Mouse (Mus musculus) hindbrain, embryonic 11.5 days (tissue): ENCODE measurements around the gene Jarid2. TPM values are rescaled to one million over a fixed set of nuclear protein-coding genes. Genes with fewer than 3 reads are reported as not detected.

Source experiments
- ATAC-seq: fragments of 200-750 bp; cut with Nextera tagmentation; 2 replicates; pipeline ENCODE4 v1.8.0; 2017; ENCODE audit warnings: mild to moderate bottlenecking, moderate TSS enrichment, moderate library complexity; ENCODE audit not compliant: low FRiP score
- DNase-seq: peaks from one replicate; pipeline ENCODE4 v3.0.0-alpha.2; 2015; ENCODE audit warnings: low spot score
- H3K27ac ChIP-seq: fragments of 300-500 bp; sonication (generic); 2 replicates; pipeline ENCODE4 v1.5.1; 2014; ENCODE audit warnings: mild to moderate bottlenecking, low read depth, low read length
- H3K27me3 ChIP-seq: fragments of 300-500 bp; sonication (generic); 2 replicates; pipeline ENCODE4 v1.6.1; 2014; ENCODE audit warnings: mild to moderate bottlenecking, low read length, moderate library complexity, mixed read lengths; ENCODE audit not compliant: control insufficient read depth, insufficient read depth
- H3K36me3 ChIP-seq: fragments of 300-500 bp; sonication (generic); 2 replicates; pipeline ENCODE4 v1.6.1; 2014; ENCODE audit warnings: mild to moderate bottlenecking, low read length, moderate library complexity, mixed read lengths; ENCODE audit not compliant: control insufficient read depth, insufficient read depth
- H3K4me1 ChIP-seq: fragments of 300-500 bp; sonication (generic); replicated peaks from 2 replicates; pipeline ENCODE4 v1.6.1; 2014; ENCODE audit warnings: low read length, mixed read lengths; ENCODE audit not compliant: control insufficient read depth, insufficient read depth
- H3K4me2 ChIP-seq: fragments of 300-500 bp; sonication (generic); replicated peaks from 2 replicates; pipeline ENCODE4 v1.6.1; 2014; ENCODE audit warnings: mild to moderate bottlenecking, low read depth, low read length
- H3K4me3 ChIP-seq: fragments of 300-500 bp; sonication (generic); 2 replicates; pipeline ENCODE4 v1.5.1; 2014; ENCODE audit warnings: low read depth, low read length
- H3K9ac ChIP-seq: fragments of 300-500 bp; sonication (generic); 2 replicates; pipeline ENCODE4 v1.6.1; 2014; ENCODE audit warnings: low read depth, low read length
- H3K9me3 ChIP-seq: fragments of 300-500 bp; sonication (generic); 2 replicates; pipeline ENCODE4 v1.6.1; 2016; ENCODE audit warnings: low read length; ENCODE audit not compliant: control insufficient read depth
- WGBS: fragments of 180-500 bp; shearing (Covaris S2); extraction: QIAGEN DNeasy Blood & Tissue Kit; methylation state at CpG from one replicate; pipeline ENCODE4 v1.1.7; 2014; 5-methylcytosine and 5-hydroxymethylcytosine counted together
- polyA plus RNA-seq: library from polyadenylated mRNA; unstranded; fragments of >200 nt; fragmentation: Nextera tagmentation; extraction: Ambion mirVana; gene quantifications from 2 replicates; pipeline ENCODE4 v1.2.1, GENCODE M21; 2014

Gene Jarid2
- 44.1 and 45.9 TPM in 2 replicates for polyA plus RNA-seq

- no peaks in the 10 kb centered on the region for H3K36me3 ChIP-seq
- 0 out of 2 replicates have a peak, but pooled peaks cover 3% of the 10 kb centered on the region for H3K4me1 ChIP-seq
- H3K9ac ChIP-seq, result peak within 1 kb of the TSS; percentile 73
- peak within 1 kb of the TSS; percentile 70 for H3K4me3 ChIP-seq
- ATAC-seq (no peak), DNase-seq (peak; percentile 66)
- H3K27ac ChIP-seq, result peak within 1 kb of the TSS; percentile 81
- WGBS, result 2% methylated on average over 31 of the region's 31 CpGs
- H3K9me3 ChIP-seq, result no peaks in the 10 kb centered on the region
- peak within 1 kb of the TSS; percentile 96 for H3K4me2 ChIP-seq
- H3K27me3 ChIP-seq, result no peaks in the 10 kb centered on the region
Observed at GRCm38 (mm10) chr13:44729424-44729971, at the start of gene Jarid2. Gene Jarid2 (plus strand): TSS chr13:44729474.

DNA sequence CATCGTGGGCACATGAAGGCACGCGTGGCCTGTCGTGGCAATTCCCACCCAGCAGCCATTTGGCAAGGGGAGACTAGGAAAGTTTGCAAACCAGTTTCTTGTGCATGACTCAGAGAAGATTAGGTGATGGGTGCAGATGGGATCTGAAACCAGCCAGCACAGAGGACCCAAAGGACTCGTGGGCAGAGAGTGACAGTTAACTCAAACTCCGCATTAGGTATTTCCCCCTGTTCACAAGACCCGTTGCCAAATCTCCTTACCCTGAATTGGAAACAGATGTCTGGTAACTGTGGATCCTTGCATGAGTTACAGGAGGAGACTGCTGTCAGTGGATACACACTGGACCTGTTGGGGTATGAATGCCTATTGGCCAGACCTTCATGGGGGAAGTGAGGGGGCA, 48.2 kb upstream of the Jarid2 start:
- no peak for DNase-seq
- H3K27me3 ChIP-seq, result no peaks in the 10 kb centered on the region
- no peaks in the 10 kb centered on the region for H3K9me3 ChIP-seq
- no peak overlapping the region for H3K9ac ChIP-seq
- H3K4me3 ChIP-seq, result no peak overlapping the region
- no peaks in the 10 kb centered on the region for H3K4me1 ChIP-seq
- H3K36me3 ChIP-seq, result no peaks in the 10 kb centered on the region
- H3K4me2 ChIP-seq, result no peak overlapping the region
- ATAC-seq, result no peak
- no peak overlapping the region for H3K27ac ChIP-seq
- WGBS, result 77% methylated on average over 7 of the region's 7 CpGs

DNA sequence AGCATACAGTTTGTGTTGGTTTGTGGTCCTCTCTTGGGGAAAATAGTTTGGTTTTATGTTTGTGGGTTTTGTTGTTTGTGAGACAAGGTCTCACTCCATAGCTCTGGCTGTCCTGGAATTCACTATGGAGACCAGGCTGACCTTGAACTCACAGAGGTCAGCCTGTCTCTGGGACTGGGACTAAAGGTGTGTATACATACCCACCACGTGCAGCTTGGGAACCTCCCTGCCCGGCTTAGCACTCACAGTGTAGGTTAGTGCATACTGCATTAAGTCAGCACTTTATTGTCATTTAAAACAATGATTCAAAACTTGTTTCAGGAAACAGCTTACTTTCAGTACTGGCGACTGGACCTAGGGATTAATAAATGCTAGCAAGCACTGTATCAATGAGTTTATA, 41.1 kb upstream of the Jarid2 start:
- DNase-seq (no peak), ATAC-seq (no peak)
- no peak overlapping the region for H3K4me3 ChIP-seq
- WGBS, result 65% methylated on average over 3 of the region's 3 CpGs
- no peak overlapping the region for H3K4me2 ChIP-seq
- no peak overlapping the region for H3K9ac ChIP-seq
- no peaks in the 10 kb centered on the region for H3K4me1 ChIP-seq
- no peaks in the 10 kb centered on the region for H3K36me3 ChIP-seq
- no peak overlapping the region for H3K27ac ChIP-seq
- no peaks in the 10 kb centered on the region for H3K27me3 ChIP-seq
- no peaks in the 10 kb centered on the region for H3K9me3 ChIP-seq

GRCm38 (mm10) chr13:44697628-44698027, 31.6 kb upstream of the Jarid2 start:
- ATAC-seq (no peak), DNase-seq (no peak)
- H3K27ac ChIP-seq, result no peak overlapping the region
- no peaks in the 10 kb centered on the region for H3K9me3 ChIP-seq
- H3K36me3 ChIP-seq, result no peaks in the 10 kb centered on the region
- no peak overlapping the region for H3K4me2 ChIP-seq
- H3K4me1 ChIP-seq, result no peaks in the 10 kb centered on the region
- no peak overlapping the region for H3K9ac ChIP-seq
- WGBS, result 77% methylated on average over 10 of the region's 10 CpGs
- H3K27me3 ChIP-seq, result no peaks in the 10 kb centered on the region
- H3K4me3 ChIP-seq, result no peak overlapping the region

DNA sequence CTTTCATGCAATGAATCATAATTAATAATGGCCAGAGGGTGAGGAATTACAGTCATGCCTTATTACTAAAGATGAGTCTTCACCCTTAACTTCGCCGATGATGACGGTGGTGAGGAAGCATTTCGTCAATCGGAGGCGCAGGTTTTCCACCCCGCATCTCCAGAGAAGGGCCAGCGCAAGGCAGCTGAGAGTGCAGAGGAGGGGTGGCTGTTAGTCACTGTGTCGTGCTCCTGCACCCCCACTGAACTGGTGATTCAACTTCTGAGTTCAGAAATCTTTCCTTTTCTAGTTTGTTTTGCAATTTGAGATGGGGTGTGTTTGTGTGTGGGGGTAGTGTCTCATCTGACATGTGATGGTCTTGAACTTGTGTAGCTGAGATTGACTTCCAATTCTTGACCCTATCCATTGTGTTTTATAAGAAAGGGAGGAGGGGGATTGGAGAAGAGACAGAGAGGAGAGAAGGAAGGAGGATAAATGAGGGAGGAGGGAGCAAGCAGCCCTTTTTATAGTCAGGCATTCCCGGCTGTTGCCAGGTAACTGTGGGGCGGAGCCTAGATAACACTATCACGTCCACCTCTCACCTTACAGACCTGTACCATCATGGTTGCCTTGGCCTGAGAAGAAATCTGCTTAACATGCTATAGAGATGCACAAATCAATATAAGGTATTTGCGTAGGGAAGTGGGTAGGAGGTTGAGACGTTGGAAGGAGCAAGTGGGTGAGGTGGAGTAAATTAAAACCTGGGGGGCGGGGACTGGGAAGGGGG, 25.1 kb upstream of the Jarid2 start:
- no peak for DNase-seq
- no peaks in the 10 kb centered on the region for H3K36me3 ChIP-seq
- no peak overlapping the region for H3K9ac ChIP-seq
- H3K27ac ChIP-seq, result no peak overlapping the region
- WGBS, result 90% methylated on average over 15 of the region's 15 CpGs
- H3K27me3 ChIP-seq, result no peaks in the 10 kb centered on the region
- no peak overlapping the region for H3K4me2 ChIP-seq
- H3K9me3 ChIP-seq, result no peaks in the 10 kb centered on the region
- H3K4me3 ChIP-seq, result no peak overlapping the region
- H3K4me1 ChIP-seq, result no peaks in the 10 kb centered on the region
- ATAC-seq, result no peak

DNA sequence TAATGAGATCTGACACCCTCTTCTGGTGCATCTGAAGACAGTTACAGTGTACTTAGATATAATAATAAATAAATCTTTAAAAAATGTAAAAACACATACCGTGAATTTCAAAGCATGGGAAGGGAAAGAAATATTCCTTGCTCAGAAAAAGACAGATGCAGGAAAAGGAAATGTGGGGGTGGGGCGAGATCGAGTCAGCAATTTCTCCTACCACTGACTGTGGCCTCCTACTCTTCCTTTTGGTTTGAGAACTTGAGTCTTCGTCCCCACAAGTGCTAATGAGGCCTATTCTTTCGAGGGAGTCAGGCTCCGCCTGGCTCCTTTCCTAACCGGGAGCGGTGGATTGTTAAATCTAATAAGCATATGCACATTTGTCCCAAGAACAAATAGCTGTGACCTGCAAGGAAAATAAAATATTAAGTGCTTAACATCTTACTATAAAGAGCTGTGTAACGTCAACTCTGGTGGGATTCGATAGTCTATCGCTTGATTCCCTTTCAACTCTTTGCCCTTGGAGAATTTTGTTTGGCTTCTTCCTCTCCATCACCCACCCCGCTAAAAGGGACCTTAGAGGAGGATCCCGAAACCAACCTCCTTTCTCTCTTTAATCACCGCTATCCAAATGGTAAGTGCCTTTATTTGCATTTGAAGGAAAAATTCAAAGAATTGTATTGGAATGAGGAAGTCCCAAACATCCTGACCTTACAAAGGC, 24.1 kb upstream of the Jarid2 start:
- no peak overlapping the region for H3K4me3 ChIP-seq
- H3K27ac ChIP-seq, result no peak overlapping the region
- H3K36me3 ChIP-seq, result no peaks in the 10 kb centered on the region
- DNase-seq (no peak), ATAC-seq (no peak)
- 26% methylated on average over 14 of the region's 14 CpGs for WGBS
- no peak overlapping the region for H3K4me2 ChIP-seq
- no peaks in the 10 kb centered on the region for H3K27me3 ChIP-seq
- H3K9ac ChIP-seq, result no peak overlapping the region
- H3K4me1 ChIP-seq, result no peaks in the 10 kb centered on the region
- no peaks in the 10 kb centered on the region for H3K9me3 ChIP-seq

- DNase-seq, result no peak
- no peaks in the 10 kb centered on the region for H3K36me3 ChIP-seq
- no peaks in the 10 kb centered on the region for H3K4me1 ChIP-seq
- no peak for ATAC-seq
- H3K27ac ChIP-seq, result no peak overlapping the region
- H3K4me3 ChIP-seq, result no peak overlapping the region
- no peaks in the 10 kb centered on the region for H3K27me3 ChIP-seq
- H3K4me2 ChIP-seq, result no peak overlapping the region
- 32% methylated on average over 7 of the region's 7 CpGs for WGBS
- no peaks in the 10 kb centered on the region for H3K9me3 ChIP-seq
- no peak overlapping the region for H3K9ac ChIP-seq
Observed at GRCm38 (mm10) chr13:44705743-44706044, 23.6 kb upstream of the Jarid2 start.

- Histone ChIP-seq H3K36me3 (no peaks in the 10 kb centered on the region), H3K4me1 (no peaks in the 10 kb centered on the region), H3K27me3 (no peaks in the 10 kb centered on the region), H3K9ac (no peak overlapping the region), H3K4me2 (no peak overlapping the region), H3K9me3 (no peaks in the 10 kb centered on the region), H3K27ac (no peak overlapping the region), H3K4me3 (no peak overlapping the region)
- 71% methylated on average over 10 of the region's 10 CpGs for WGBS
- ATAC-seq (no peak), DNase-seq (no peak)
Observed at GRCm38 (mm10) chr13:44706206-44706915, 22.9 kb upstream of the Jarid2 start.
